Mouse (Mus musculus) forebrain, embryonic 16.5 days (tissue): ENCODE data around the gene Mmp28. TPM values are rescaled to one million over a fixed set of nuclear protein-coding genes. Genes with fewer than 3 reads are reported as not detected.

Experiments used
- ATAC-seq: fragments of 200-750 bp; cut with Nextera tagmentation; 2 replicates; pipeline ENCODE4 v1.8.0; 2017; ENCODE audit warnings: mild to moderate bottlenecking, moderate library complexity
- H3K27ac ChIP-seq: fragments of 300-500 bp; sonication (generic); 2 replicates; pipeline ENCODE4 v1.5.1; 2014; ENCODE audit warnings: low read length, control low read depth
- H3K27me3 ChIP-seq: fragments of 300-500 bp; sonication (generic); replicated peaks from 2 replicates; pipeline ENCODE4 v1.6.1; 2014; ENCODE audit warnings: low read length; ENCODE audit not compliant: control insufficient read depth, insufficient read depth
- H3K36me3 ChIP-seq: fragments of 300-500 bp; sonication (generic); 2 replicates; pipeline ENCODE4 v1.6.1; 2014; ENCODE audit not compliant: control insufficient read depth, insufficient read depth
- H3K4me1 ChIP-seq: fragments of 300-500 bp; sonication (generic); replicated peaks from 2 replicates; pipeline ENCODE4 v1.6.1; 2014; ENCODE audit warnings: low read length; ENCODE audit not compliant: control insufficient read depth, insufficient read depth
- H3K4me2 ChIP-seq: fragments of 300-500 bp; sonication (generic); 2 replicates; pipeline ENCODE4 v1.6.1; 2014; ENCODE audit warnings: mild to moderate bottlenecking, low read length, control low read depth
- H3K4me3 ChIP-seq: fragments of 300-500 bp; sonication (generic); replicated peaks from 2 replicates; pipeline ENCODE4 v1.5.1; 2014; ENCODE audit warnings: mild to moderate bottlenecking, low read length, control low read depth
- H3K9ac ChIP-seq: fragments of 300-500 bp; sonication (generic); replicated peaks from 2 replicates; pipeline ENCODE4 v1.6.1; 2014; ENCODE audit warnings: low read depth, low read length, control low read depth
- H3K9me3 ChIP-seq: fragments of 300-500 bp; sonication (generic); 2 replicates; pipeline ENCODE4 v1.6.1; 2016; ENCODE audit warnings: low read length; ENCODE audit not compliant: control insufficient read depth
- WGBS: fragments of 180-500 bp; shearing (Covaris S2); extraction: QIAGEN DNeasy Blood & Tissue Kit; methylation state at CpG from one replicate; pipeline ENCODE4 v1.1.7; 2014; 5-methylcytosine and 5-hydroxymethylcytosine counted together
- polyA plus RNA-seq: library from polyadenylated mRNA; unstranded; fragments of >200 nt; fragmentation: Nextera tagmentation; extraction: Ambion mirVana; gene quantifications from 2 replicates; pipeline ENCODE4 v1.2.1, GENCODE M21; 2015

Gene Mmp28
- polyA plus RNA-seq, 1 experiment from 2014 or later, result 1.8 TPM

DNA sequence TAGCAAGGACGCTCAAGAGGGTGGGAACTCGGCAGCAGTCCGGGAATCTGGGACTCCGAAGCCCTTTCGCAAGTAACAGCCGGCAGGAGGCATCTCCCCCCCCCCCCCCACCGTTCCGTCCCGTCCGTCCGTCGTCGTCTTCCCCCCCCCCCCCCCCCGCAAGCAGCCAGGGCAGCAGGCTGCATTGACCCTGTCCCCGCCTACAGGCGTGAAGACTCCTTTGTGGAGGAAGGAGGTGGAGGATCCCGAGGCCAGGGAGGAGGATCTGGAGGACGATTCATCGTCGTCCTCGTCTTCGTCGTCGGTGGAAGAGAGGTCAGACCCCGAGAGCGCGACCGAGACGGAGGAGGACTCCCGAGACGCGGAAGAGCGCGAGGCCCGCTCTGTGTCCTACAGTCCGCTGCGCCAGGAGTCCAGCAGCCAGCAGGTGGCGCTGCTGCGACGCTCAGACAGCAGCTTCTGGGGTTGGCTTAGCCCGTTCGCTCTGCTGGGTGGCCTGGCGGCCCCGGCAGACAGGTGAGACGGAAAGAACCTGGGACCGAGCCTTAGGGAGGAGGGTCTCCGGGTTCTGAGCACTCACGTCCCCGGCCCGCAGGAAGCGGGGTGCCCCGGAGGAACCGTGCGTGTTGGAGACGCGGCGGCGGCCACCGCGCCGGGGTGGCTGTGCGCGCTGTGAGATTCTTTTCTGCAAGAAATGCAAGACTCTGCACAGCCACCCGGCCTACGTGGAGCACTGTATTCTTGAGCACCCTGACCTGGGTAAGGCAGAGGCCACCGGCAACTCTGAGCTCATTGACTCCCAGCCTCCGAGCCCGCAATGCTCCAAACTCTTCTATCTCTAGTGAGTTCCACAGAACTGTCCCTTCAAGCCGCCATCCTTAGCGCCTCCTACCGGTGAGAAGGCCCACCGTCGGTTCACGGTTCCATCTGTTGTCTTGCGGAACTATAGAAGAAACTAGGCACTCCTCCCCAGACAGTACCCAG is 22.5 kb downstream of the Mmp28 start:
- H3K27me3 ChIP-seq, result peaks cover 36% of the 10 kb centered on the region

DNA sequence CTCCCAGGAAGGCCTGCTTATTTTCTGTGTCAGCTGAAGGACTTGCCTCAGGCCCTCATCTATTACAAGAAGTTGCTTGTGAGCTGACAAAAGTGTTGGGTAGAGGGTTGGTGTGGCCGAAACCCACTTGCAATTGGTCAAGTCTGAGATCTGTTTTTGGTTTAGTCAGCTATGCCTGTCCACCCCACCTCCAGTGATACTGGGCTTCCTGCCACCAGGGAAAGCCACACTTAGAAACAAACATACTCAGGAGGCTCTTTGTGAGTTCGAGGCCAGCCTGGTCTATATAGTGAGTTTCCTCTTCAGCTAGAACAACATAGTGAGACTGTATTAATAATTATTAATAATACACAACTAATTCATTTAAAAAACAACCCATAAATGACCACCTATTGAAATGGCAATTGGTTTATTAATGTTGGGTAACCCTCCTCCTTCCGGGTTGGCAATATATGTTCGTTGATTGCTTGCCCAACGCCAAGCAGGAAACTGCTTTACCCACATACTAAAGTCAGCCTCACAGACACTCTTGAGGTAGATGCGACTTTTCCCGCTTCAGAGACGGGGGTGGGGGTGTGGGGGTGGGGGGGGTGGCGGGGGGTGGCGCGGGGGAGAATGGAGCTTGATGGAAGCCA is 23.3 kb downstream of the Mmp28 start:
- peak overlapping the region; percentile 77 for H3K4me2 ChIP-seq
- H3K9me3 ChIP-seq, result no peaks in the 10 kb centered on the region
- H3K4me3 ChIP-seq, result peak overlapping the region; percentile 72
- H3K4me1 ChIP-seq, result peaks cover 7% of the 10 kb centered on the region
- no peak for ATAC-seq
- peak overlapping the region; percentile 72 for H3K9ac ChIP-seq
- no peak overlapping the region for H3K27ac ChIP-seq
- H3K27me3 ChIP-seq, result peaks cover 28% of the 10 kb centered on the region
- H3K36me3 ChIP-seq, result no peaks in the 10 kb centered on the region
- WGBS, result 33% methylated on average over 11 of the region's 11 CpGs

More for the DNA sequence above, 22.5 kb downstream of the Mmp28 start:
- WGBS, result under 1% methylated on average over 66 of the region's 75 CpGs
- peak; percentile 95 for ATAC-seq
- Histone ChIP-seq H3K9ac (peak overlapping the region; percentile 72), H3K4me2 (peak overlapping the region; percentile 77), H3K4me1 (peaks cover 11% of the 10 kb centered on the region), H3K9me3 (no peaks in the 10 kb centered on the region), H3K36me3 (no peaks in the 10 kb centered on the region), H3K27ac (no peak overlapping the region), H3K4me3 (peak overlapping the region; percentile 72)

DNA sequence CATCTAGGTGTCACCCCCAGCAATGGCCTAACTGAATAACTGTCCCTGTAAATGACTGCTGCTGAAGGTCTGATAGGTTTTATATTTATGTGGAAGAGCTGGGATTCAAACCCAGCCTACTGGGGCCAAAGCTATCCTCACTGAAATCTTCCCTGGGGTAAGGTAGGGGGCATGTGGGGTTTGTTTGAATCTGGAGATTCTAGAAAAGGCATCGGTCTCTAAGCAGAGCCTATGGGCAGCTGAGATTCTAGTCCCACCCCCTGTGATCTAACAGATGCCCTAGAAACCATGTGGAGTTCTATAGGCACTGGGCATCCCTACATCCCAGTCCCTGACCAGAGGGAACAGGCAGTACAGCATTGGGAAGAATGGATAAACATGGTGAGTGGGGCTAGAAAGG is 25.5 kb downstream of the Mmp28 start, which contains the start of gene 1700020L24Rik:
1700020L24Rik (plus strand) TSS at position 301 of the 400 bp plus-strand sequence.
- no peak within 1 kb of the TSS for H3K27ac ChIP-seq
- H3K4me3 ChIP-seq, result no peak within 1 kb of the TSS
- no peak within 1 kb of the TSS for H3K9ac ChIP-seq
- H3K4me2 ChIP-seq, result no peak within 1 kb of the TSS
- 90% methylated on average over 1 of the region's 1 CpGs for WGBS
- peaks cover 13% of the 10 kb centered on the region for H3K27me3 ChIP-seq
- H3K9me3 ChIP-seq, result no peaks in the 10 kb centered on the region
- no peaks in the 10 kb centered on the region for H3K36me3 ChIP-seq
- ATAC-seq, result no peak
- 0 out of 2 replicates have a peak, but pooled peaks cover 2% of the 10 kb centered on the region for H3K4me1 ChIP-seq

DNA sequence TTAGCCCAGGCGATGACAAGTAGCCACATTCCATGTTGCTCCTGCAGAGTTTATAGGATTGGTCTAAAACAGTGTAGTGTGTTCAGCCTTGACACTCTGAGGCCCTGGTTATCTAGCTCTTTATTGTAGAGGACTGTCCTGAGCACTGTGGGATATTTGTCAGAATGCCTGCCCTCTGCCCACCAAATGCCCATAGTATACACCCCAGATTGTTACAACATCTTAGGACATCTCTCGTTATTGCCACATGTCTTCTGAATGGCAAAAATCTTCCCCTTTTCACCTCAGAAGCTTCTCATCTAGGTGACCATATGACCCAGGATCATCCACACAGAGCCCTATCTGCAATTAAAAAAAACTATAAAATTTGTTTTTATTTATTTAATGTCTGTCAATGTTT is 30.3 kb downstream of the Mmp28 start:
- 80% methylated on average over 2 of the region's 2 CpGs for WGBS
- Histone ChIP-seq H3K9ac (no peak overlapping the region), H3K36me3 (no peaks in the 10 kb centered on the region), H3K4me1 (no peaks in the 10 kb centered on the region), H3K27ac (no peak overlapping the region), H3K4me3 (no peak overlapping the region), H3K4me2 (no peak overlapping the region), H3K9me3 (no peaks in the 10 kb centered on the region), H3K27me3 (0 out of 2 replicates have a peak, but pooled peaks cover 5% of the 10 kb centered on the region)
- no peak for ATAC-seq

DNA sequence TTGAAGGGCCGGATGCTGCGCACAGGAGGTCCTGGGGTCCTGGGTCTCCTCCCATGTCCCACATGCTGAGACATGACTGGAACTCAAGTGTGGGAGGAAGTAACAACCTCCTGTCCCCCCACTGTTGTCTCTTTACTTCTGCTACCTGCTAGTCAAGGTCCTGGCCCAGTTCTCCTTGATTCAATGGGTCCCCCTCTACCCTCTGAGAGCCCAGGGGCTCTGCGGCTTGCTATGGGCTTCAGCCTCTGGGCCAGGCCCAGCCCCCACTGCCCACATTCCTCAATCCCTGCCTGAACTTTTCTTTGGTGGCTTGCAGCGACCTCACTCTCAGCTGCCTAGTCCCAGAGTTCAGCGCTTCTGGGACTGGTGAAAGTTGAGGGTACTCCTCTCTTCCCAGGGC is 33.5 kb downstream of the Mmp28 start, which contains the start of gene Gas2l2:
Gas2l2 (minus strand) TSS at position 101 of the 400 bp plus-strand sequence.
- no peak for ATAC-seq
- no peak within 1 kb of the TSS for H3K27ac ChIP-seq
- H3K9ac ChIP-seq, result no peak within 1 kb of the TSS
- no peaks in the 10 kb centered on the region for H3K9me3 ChIP-seq
- no peak within 1 kb of the TSS for H3K4me2 ChIP-seq
- 63% methylated on average over 5 of the region's 5 CpGs for WGBS
- no peaks in the 10 kb centered on the region for H3K36me3 ChIP-seq
- H3K27me3 ChIP-seq, result 0 out of 2 replicates have a peak, but pooled peaks cover 5% of the 10 kb centered on the region
- no peaks in the 10 kb centered on the region for H3K4me1 ChIP-seq
- no peak within 1 kb of the TSS for H3K4me3 ChIP-seq

DNA sequence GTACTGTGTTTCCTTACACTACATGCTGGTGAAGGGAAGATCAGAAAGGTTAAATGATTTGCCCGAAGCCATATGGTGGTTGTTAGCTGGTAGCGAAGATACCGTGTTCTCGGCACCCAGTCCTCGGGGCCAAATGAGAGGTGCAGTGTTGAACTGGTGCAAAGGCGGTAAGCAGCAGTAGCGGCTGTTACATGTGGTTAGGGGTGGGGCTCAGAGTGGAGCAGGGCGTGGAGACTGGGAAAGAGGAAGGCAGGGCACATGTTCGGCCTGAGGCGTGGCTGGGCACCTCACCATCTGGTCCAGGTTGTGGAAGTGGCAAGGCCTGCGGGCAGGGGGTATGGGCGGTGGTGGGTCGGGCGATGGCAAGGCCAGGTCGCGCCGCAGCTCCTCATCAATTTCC is 35.9 kb downstream of the Mmp28 start:
- Histone ChIP-seq H3K4me1 (no peaks in the 10 kb centered on the region), H3K9me3 (no peaks in the 10 kb centered on the region), H3K4me3 (no peak overlapping the region), H3K36me3 (no peaks in the 10 kb centered on the region), H3K9ac (no peak overlapping the region), H3K27me3 (0 out of 2 replicates have a peak, but pooled peaks cover 5% of the 10 kb centered on the region), H3K4me2 (peak overlapping the region; percentile 17; the same call in 1 of the 2 replicates), H3K27ac (no peak overlapping the region)
- WGBS, result 54% methylated on average over 17 of the region's 17 CpGs
- no peak for ATAC-seq

DNA sequence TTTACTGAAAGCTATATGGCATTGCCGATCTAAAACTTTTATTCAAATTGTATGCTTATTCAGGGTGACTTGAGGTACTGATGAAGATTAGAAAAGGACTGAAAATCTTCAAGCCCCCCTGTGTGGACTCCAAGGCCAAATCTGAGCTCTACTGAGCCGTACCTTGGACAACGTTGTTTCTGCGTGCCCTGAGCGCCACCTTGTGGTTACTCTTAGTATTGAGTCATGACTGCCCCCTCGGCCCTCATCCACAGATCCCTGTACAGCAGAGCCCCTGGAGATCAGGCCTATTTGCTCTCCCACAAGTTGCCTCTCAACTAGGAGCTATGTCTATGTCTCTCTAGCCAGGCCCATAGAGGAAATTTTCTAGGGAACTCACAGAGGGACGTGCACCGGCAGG is 38.2 kb downstream of the Mmp28 start:
- no peak overlapping the region for H3K4me3 ChIP-seq
- H3K4me1 ChIP-seq, result no peaks in the 10 kb centered on the region
- H3K9ac ChIP-seq, result no peak overlapping the region
- H3K27me3 ChIP-seq, result peaks cover 8% of the 10 kb centered on the region
- no peak overlapping the region for H3K4me2 ChIP-seq
- WGBS, result 4% methylated on average over 8 of the region's 8 CpGs
- peak; percentile 81 for ATAC-seq
- no peaks in the 10 kb centered on the region for H3K36me3 ChIP-seq
- H3K27ac ChIP-seq, result no peak overlapping the region
- H3K9me3 ChIP-seq, result no peaks in the 10 kb centered on the region

DNA sequence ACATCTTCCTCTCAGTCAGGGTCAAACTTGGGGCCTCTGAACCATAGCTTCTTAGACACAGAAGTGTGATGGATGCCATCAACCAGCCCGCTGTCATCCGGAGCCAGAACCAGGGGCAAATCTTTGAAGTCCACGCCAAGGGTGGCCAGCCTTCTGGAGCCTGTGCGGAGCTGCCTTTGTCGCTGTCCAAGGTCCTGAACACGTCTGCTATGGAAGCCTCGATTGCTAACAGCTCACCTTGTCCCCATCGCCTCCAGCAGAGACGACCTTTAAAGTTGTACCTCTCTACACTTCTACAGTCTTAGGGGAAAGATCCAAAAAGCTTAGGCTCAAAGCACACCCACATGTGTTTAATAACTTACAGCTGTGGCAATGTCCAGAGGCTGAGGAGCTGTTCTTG is 41.6 kb downstream of the Mmp28 start:
- Histone ChIP-seq H3K9me3 (no peaks in the 10 kb centered on the region), H3K9ac (no peak overlapping the region), H3K27me3 (peaks cover 14% of the 10 kb centered on the region), H3K27ac (no peak overlapping the region), H3K4me2 (no peak overlapping the region), H3K4me1 (peaks cover 15% of the 10 kb centered on the region), H3K36me3 (no peaks in the 10 kb centered on the region), H3K4me3 (no peak overlapping the region)
- WGBS, result 4% methylated on average over 9 of the region's 9 CpGs
- no peak for ATAC-seq

DNA sequence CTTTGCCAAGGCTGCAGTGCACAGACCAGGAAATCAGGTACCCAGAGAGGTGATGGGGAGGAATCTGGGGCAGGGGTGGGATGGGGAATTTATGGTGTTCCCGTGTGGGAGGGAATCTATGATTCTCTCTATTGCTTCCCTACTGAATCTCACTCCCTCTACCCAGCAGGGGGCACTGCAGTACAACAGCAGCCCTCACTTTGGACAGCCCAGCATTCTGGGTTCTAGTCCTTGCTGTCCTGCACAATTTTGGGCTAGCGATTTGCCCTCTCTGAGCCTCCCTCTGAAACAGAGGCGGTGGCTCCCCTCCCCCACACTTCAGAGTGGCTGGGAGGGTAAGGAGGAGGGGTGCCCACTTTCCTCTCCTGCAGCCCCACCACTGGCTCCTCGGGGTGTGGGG is 42.5 kb downstream of the Mmp28 start:
- H3K27me3 ChIP-seq, result peaks cover 14% of the 10 kb centered on the region
- WGBS, result 45% methylated on average over 4 of the region's 4 CpGs
- ATAC-seq, result no peak
- no peak overlapping the region for H3K4me2 ChIP-seq
- no peaks in the 10 kb centered on the region for H3K9me3 ChIP-seq
- no peak overlapping the region for H3K4me3 ChIP-seq
- H3K4me1 ChIP-seq, result peaks cover 15% of the 10 kb centered on the region
- H3K9ac ChIP-seq, result no peak overlapping the region
- no peaks in the 10 kb centered on the region for H3K36me3 ChIP-seq
- H3K27ac ChIP-seq, result no peak overlapping the region
